Mouse (Mus musculus): ENCODE measurements around the gene Speg. TPM values are rescaled to one million over a fixed set of nuclear protein-coding genes. Genes with fewer than 3 reads are reported as not detected.
A peak's percentile ranks its signal among the peaks of the same experiment; 100 is the strongest.

Gene Speg
- polyA plus RNA-seq, 1 experiment from 2014 or later = 20.1 TPM

DNA sequence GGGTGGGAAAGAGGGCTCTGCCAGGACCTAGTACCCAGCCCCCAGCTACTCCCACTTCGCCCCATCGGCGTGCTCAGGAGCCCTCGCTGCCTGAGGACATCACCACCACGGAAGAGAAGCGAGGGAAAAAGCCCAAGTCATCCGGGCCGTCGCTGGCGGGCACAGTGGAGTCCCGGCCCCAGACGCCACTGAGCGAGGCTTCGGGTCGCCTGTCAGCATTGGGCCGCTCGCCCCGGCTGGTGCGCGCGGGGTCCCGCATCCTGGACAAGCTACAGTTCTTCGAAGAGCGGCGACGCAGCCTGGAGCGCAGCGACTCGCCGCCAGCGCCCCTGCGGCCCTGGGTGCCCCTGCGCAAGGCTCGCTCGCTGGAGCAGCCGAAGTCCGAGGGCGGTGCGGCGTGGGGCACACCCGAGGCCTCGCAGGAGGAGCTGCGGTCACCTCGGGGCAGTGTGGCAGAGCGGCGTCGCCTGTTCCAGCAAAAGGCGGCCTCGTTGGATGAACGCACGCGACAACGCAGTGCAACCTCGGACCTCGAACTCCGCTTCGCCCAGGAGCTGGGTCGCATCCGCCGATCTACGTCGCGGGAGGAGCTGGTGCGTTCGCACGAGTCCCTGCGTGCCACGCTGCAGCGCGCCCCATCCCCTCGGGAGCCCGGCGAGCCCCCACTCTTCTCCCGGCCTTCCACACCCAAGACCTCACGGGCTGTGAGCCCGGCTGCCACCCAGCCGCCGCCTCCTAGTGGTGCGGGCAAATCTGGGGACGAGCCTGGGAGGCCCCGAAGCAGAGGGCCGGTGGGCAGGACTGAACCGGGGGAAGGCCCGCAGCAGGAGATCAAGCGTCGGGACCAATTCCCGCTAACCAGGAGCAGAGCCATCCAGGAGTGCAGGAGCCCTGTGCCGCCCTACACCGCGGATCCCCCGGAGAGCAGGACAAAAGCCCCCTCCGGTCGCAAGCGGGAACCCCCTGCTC, 13.1 kb downstream of the Speg start:
- ATAC-seq = peak; percentile 40; the same call in 1 of the 2 replicates
- peak overlapping the region; percentile 51 for H3K4me2 ChIP-seq (replicated peaks; ENCODE audit: low read depth)
- 23% methylated on average over 91 of the region's 94 CpGs for WGBS
- no peaks in the 10 kb centered on the region for H3K9me3 ChIP-seq (ENCODE audit: control insufficient read depth)
- no peak overlapping the region for H3K9ac ChIP-seq (ENCODE audit: low read depth, low read length)
- peaks cover 3% of the 10 kb centered on the region; the same call in 1 of the 2 replicates for H3K36me3 ChIP-seq (ENCODE audit: control insufficient read depth, insufficient read depth)
- TF ChIP-seq CTCF (IDR thresholded peaks at IDR 0.05; ENCODE audit: low read depth) = peak; percentile 28; the same call in 1 of the 2 replicates
- H3K27me3 ChIP-seq (replicated peaks; ENCODE audit: control insufficient read depth, insufficient read depth, low read length) = peaks cover 25% of the 10 kb centered on the region
- H3K4me1 ChIP-seq (replicated peaks; ENCODE audit: control insufficient read depth, insufficient read depth, low read length) = 0 out of 2 replicates have a peak, but pooled peaks cover 3% of the 10 kb centered on the region
- H3K27ac ChIP-seq (ENCODE audit: low read depth, low read length) = no peak overlapping the region; the same call in 1 of the 2 replicates
- H3K4me3 ChIP-seq (ENCODE audit: low read depth, low read length) = peak overlapping the region; percentile 22; the same call in 1 of the 2 replicates

- Histone ChIP-seq H3K4me2 (replicated peaks; ENCODE audit: low read depth) (peak overlapping the region; percentile 51; the same call in 1 of the 2 replicates), H3K4me3 (ENCODE audit: low read depth, low read length) (no peak overlapping the region), H3K9me3 (ENCODE audit: control insufficient read depth) (no peaks in the 10 kb centered on the region), H3K4me1 (replicated peaks; ENCODE audit: control insufficient read depth, insufficient read depth, low read length) (0 out of 2 replicates have a peak, but pooled peaks cover 3% of the 10 kb centered on the region), H3K27me3 (replicated peaks; ENCODE audit: control insufficient read depth, insufficient read depth, low read length) (peaks cover 25% of the 10 kb centered on the region), H3K36me3 (ENCODE audit: control insufficient read depth, insufficient read depth) (0 out of 2 replicates have a peak, but pooled peaks cover 3% of the 10 kb centered on the region), H3K27ac (ENCODE audit: low read depth, low read length) (no peak overlapping the region), H3K9ac (ENCODE audit: low read depth, low read length) (no peak overlapping the region)
- no peak for ATAC-seq
- WGBS = 49% methylated on average over 23 of the region's 23 CpGs
- no peak for TF ChIP-seq CTCF (IDR thresholded peaks at IDR 0.05; ENCODE audit: low read depth)
Observed at GRCm38 (mm10) chr1:75388898-75389515, 13.9 kb downstream of the Speg start.

- Histone ChIP-seq H3K9me3 (ENCODE audit: control insufficient read depth) (no peaks in the 10 kb centered on the region), H3K27ac (ENCODE audit: low read depth, low read length) (0 out of 2 replicates have a peak overlapping the region, but pooled peaks have one; percentile 35), H3K4me3 (ENCODE audit: low read depth, low read length) (no peak overlapping the region), H3K36me3 (ENCODE audit: control insufficient read depth, insufficient read depth) (0 out of 2 replicates have a peak, but pooled peaks cover 3% of the 10 kb centered on the region), H3K9ac (ENCODE audit: low read depth, low read length) (no peak overlapping the region), H3K4me2 (replicated peaks; ENCODE audit: low read depth) (no peak overlapping the region), H3K27me3 (replicated peaks; ENCODE audit: control insufficient read depth, insufficient read depth, low read length) (peaks cover 17% of the 10 kb centered on the region), H3K4me1 (replicated peaks; ENCODE audit: control insufficient read depth, insufficient read depth, low read length) (0 out of 2 replicates have a peak, but pooled peaks cover under 1% of the 10 kb centered on the region)
- WGBS = 61% methylated on average over 9 of the region's 9 CpGs
- TF ChIP-seq CTCF (IDR thresholded peaks at IDR 0.05; ENCODE audit: low read depth) = no peak
- no peak for ATAC-seq
Observed at GRCm38 (mm10) chr1:75393139-75393538, 18.0 kb downstream of the Speg start.

DNA sequence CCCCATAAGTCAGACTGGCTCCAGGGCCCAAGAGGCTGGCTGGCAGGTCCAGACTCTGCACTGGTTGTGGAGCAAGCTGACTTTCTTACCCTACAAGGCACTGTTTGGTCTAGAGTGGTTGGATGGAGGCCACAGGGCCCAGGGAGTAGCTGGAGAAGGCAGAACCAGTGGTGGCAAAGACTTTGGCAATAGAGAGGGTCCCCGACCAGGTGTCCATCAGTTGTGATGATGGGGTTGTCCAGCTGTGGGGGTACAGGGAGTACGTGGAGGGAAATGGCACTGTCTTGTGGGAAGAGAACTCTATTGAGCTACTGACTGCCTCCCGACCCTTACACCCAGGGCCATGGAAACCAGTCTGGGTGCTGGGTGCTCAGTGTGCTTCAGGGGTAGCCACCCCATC, 18.7 kb downstream of the Speg start:
- Histone ChIP-seq H3K9ac (ENCODE audit: low read depth, low read length) (no peak overlapping the region), H3K4me1 (replicated peaks; ENCODE audit: control insufficient read depth, insufficient read depth, low read length) (no peaks in the 10 kb centered on the region), H3K36me3 (ENCODE audit: control insufficient read depth, insufficient read depth) (0 out of 2 replicates have a peak, but pooled peaks cover 3% of the 10 kb centered on the region), H3K4me2 (replicated peaks; ENCODE audit: low read depth) (no peak overlapping the region), H3K9me3 (ENCODE audit: control insufficient read depth) (no peaks in the 10 kb centered on the region), H3K27ac (ENCODE audit: low read depth, low read length) (peak overlapping the region; percentile 35; the same call in 1 of the 2 replicates), H3K27me3 (replicated peaks; ENCODE audit: control insufficient read depth, insufficient read depth, low read length) (peaks cover 11% of the 10 kb centered on the region), H3K4me3 (ENCODE audit: low read depth, low read length) (no peak overlapping the region)
- no peak for ATAC-seq
- no peak for TF ChIP-seq CTCF (IDR thresholded peaks at IDR 0.05; ENCODE audit: low read depth)
- WGBS = 88% methylated on average over 3 of the region's 3 CpGs

DNA sequence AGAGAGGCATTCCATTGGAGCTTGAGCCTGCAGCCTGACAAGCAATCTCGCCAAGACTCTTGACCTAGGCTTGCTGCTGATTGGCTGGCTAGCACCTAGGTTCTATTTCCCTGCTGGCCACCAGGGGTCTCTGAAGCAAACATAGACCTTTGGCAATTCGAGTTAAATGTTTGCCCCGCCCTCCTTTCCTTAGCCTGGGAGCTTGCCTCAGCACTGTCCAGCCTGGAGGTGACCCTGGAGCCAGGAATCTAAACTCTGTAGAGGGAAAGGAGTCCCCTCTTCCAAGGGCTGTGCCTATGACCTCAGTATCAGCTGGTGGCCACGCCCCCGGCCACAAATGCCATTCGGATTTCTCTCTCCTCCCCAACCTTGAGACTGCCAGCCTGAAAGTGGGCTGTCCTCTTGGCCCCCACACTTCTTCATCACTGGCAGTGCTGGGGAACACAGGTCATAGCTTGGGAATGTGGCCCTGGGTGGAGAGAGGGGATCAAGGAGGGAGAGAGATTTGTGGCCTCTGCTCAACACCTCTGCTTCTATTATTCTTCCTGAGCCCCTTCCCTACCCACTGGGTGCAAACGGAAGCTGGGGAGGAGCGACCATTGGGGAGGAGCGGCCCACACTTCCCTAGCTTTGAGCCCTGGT, 23.8 kb downstream of the Speg start:
- H3K4me2 ChIP-seq (replicated peaks; ENCODE audit: low read depth) = no peak overlapping the region
- no peak overlapping the region for H3K4me3 ChIP-seq (ENCODE audit: low read depth, low read length)
- H3K27ac ChIP-seq (ENCODE audit: low read depth, low read length) = peak overlapping the region; percentile 42
- TF ChIP-seq CTCF (IDR thresholded peaks at IDR 0.05; ENCODE audit: low read depth) = peak; percentile 88
- peak; percentile 70 for ATAC-seq
- H3K27me3 ChIP-seq (replicated peaks; ENCODE audit: control insufficient read depth, insufficient read depth, low read length) = no peaks in the 10 kb centered on the region
- no peaks in the 10 kb centered on the region for H3K4me1 ChIP-seq (replicated peaks; ENCODE audit: control insufficient read depth, insufficient read depth, low read length)
- no peak overlapping the region for H3K9ac ChIP-seq (ENCODE audit: low read depth, low read length)
- H3K36me3 ChIP-seq (ENCODE audit: control insufficient read depth, insufficient read depth) = peaks cover 17% of the 10 kb centered on the region
- WGBS = 17% methylated on average over 9 of the region's 9 CpGs
- H3K9me3 ChIP-seq (ENCODE audit: control insufficient read depth) = no peaks in the 10 kb centered on the region

Data from intestine, postnatal 0 days (tissue).